Mouse (Mus musculus): ENCODE measurements at regions not wholly inside any gene's neighbourhood (a gene's known extent, or its start where the extent isn't known, plus 50 kb on each side); places are given as distances from the start of the nearest gene placed in this dataset.

- TF ChIP-seq POLR2A (IDR thresholded peaks at IDR 0.05; ENCODE audit: low read depth, low read length) (no peak), CTCF (conservative IDR thresholded peaks at IDR 0.05; ENCODE audit: insufficient read depth, insufficient read length, low read depth, low read length) (no peak)
Measured at GRCm38 (mm10) chr7:36066725-36067124, 263.9 kb upstream of the Zfp507 start.
